Mouse (Mus musculus) myocyte (in vitro differentiated cells): ENCODE data around the gene Mien1.

Experiments
- CEBPB ChIP-seq: IDR thresholded peaks from 2 replicates; pipeline ENCODE4 v1.6.1; 2011; ENCODE audit warnings: mild to moderate bottlenecking, moderate library complexity; ENCODE audit not compliant: poor library complexity, insufficient read depth, severe bottlenecking
- MAX ChIP-seq: IDR thresholded peaks from one replicate; pipeline ENCODE4 v1.6.1; 2011; ENCODE audit warnings: low read depth, mild to moderate bottlenecking, control low read depth
- POLR2A ChIP-seq: IDR thresholded peaks from one replicate; pipeline ENCODE4 v1.6.1; 2011; ENCODE audit warnings: low read depth, mild to moderate bottlenecking, control low read depth, moderate library complexity; ENCODE audit not compliant: insufficient read length
- POLR2AphosphoS2 ChIP-seq: IDR thresholded peaks from one replicate; pipeline ENCODE4 v1.6.1; 2011; ENCODE audit warnings: low read depth, control low read depth; ENCODE audit not compliant: insufficient read length
- TCF12 ChIP-seq: IDR thresholded peaks from one replicate; pipeline ENCODE4 v1.6.1; 2011; ENCODE audit warnings: mild to moderate bottlenecking, control low read depth; ENCODE audit not compliant: poor library complexity, insufficient read depth, severe bottlenecking

DNA sequence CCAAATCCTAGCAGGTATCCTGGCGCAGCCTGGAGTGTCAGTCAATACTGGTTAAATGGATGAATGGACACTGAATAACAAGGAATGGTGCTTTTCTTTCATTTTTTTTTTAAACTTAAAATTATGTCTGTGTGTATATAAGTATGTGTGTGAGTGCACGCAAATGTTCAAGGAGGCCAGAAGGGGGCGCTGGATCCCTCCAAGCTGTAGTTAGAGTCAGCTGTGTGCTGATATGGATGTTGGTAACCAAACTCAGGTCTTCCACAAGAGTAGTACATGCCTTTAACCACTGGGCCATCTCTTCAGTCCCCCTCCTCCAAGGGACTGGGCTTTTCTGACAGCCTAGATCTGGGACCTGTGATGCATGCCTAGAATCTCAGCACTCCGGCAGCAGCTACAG, 16.7 kb upstream of the Mien1 start:
- no peak for TF ChIP-seq CEBPB
- TF ChIP-seq POLR2A, result no peak
- TF ChIP-seq TCF12, result no peak
- TF ChIP-seq MAX, result no peak
- no peak for TF ChIP-seq POLR2AphosphoS2
